In genomic region chr7:102209756-102210721, GRCm38 (mm10) we compare ENCODE assay signal across 8 mouse cellular contexts. TPM values are rescaled to one million over a fixed set of nuclear protein-coding genes. Genes with fewer than 3 reads are reported as not detected.
DNase-seq lines count a peak whose midpoint lies in the region; ATAC-seq and TF ChIP-seq lines count a peak whose summit lies in the region.

Gene Nup98, minus strand, starts transcription at chr7:102210176.
Gene Pgap2, plus strand, starts transcription at chr7:102210208.

- no peak for TF ChIP-seq CTCF in bone marrow macrophage, adult 2 months (IDR thresholded peaks at IDR 0.05; ENCODE audit: low read depth, low read length)
- TF ChIP-seq CTCF in embryonic fibroblast, embryonic 13.5 days (IDR thresholded peaks at IDR 0.05; ENCODE audit: borderline replicate concordance, insufficient read depth, low read length): no peak

- H3K27ac ChIP-seq in bone marrow macrophage, adult 2 months (ENCODE audit: insufficient read depth, low read depth, low read length): peak within 1 kb of the TSS; percentile 92
- peak within 1 kb of the TSS; percentile 79 for H3K27ac ChIP-seq in embryonic fibroblast, embryonic 13.5 days (ENCODE audit: insufficient read depth, low read length)
- H3K27ac ChIP-seq in kidney, embryonic 14.5 days (ENCODE audit: low read depth, low read length): peak within 1 kb of the TSS; percentile 85
- peak within 1 kb of the TSS; percentile 95 for H3K27ac ChIP-seq in limb, embryonic 15.5 days

- WGBS in kidney, embryonic 14.5 days: under 1% methylated on average over 80 of the region's 87 CpGs
- WGBS in limb, embryonic 15.5 days: under 1% methylated on average over 87 of the region's 87 CpGs

- no peaks in the 10 kb centered on the region; the same call in 1 of the 2 replicates for H3K36me3 ChIP-seq in kidney, embryonic 14.5 days (ENCODE audit: control insufficient read depth, insufficient read depth, low read length)
- no peaks in the 10 kb centered on the region for H3K36me3 ChIP-seq in limb, embryonic 15.5 days

- peak within 1 kb of the TSS; percentile 84 for H3K4me3 ChIP-seq in bone marrow macrophage, adult 2 months (ENCODE audit: insufficient read depth, low read length)
- H3K4me3 ChIP-seq in embryonic fibroblast, embryonic 13.5 days (ENCODE audit: insufficient read depth, low read length): peak within 1 kb of the TSS; percentile 99
- H3K4me3 ChIP-seq in kidney, embryonic 14.5 days (ENCODE audit: low read length): peak within 1 kb of the TSS; percentile 78
- H3K4me3 ChIP-seq in limb, embryonic 15.5 days: peak within 1 kb of the TSS; percentile 85

- H3K27me3 ChIP-seq in kidney, embryonic 14.5 days (ENCODE audit: control insufficient read depth, insufficient read depth, low read length): no peaks in the 10 kb centered on the region
- no peaks in the 10 kb centered on the region for H3K27me3 ChIP-seq in limb, embryonic 15.5 days

- peaks cover 13% of the 10 kb centered on the region for H3K4me1 ChIP-seq in bone marrow macrophage, adult 2 months (ENCODE audit: control insufficient read depth, insufficient read depth, low read length)
- H3K4me1 ChIP-seq in embryonic fibroblast, embryonic 13.5 days (ENCODE audit: control insufficient read depth, insufficient read depth, low read length): no peaks in the 10 kb centered on the region; the same call in none of the 2 replicates
- peaks cover 8% of the 10 kb centered on the region for H3K4me1 ChIP-seq in kidney, embryonic 14.5 days (ENCODE audit: control insufficient read depth, insufficient read depth, low read length)
- peaks cover 10% of the 10 kb centered on the region for H3K4me1 ChIP-seq in limb, embryonic 15.5 days

- TF ChIP-seq POLR2A in bone marrow macrophage, adult 2 months (IDR thresholded peaks at IDR 0.05; ENCODE audit: borderline replicate concordance, low read depth, low read length): no peak
- peak; percentile 92 for TF ChIP-seq POLR2A in embryonic fibroblast, embryonic 13.5 days (IDR thresholded peaks at IDR 0.05; ENCODE audit: low read depth, low read length)

- ATAC-seq in kidney, embryonic 14.5 days (ENCODE audit: low FRiP score, low TSS enrichment): peak; percentile 99
- ATAC-seq in limb, embryonic 15.5 days (ENCODE audit: insufficient number of reproducible peaks, low FRiP score, low TSS enrichment, low read depth): peak; percentile 99

- DNase-seq in A20 (ENCODE audit: low read depth, low spot score): peak; percentile 99
- DNase-seq in heart, adult 9 months (ENCODE audit: low spot score in 2 of 2): peak; percentile 98
- DNase-seq in monocyte, adult 2 months (ENCODE audit: low read depth in 1 of 2, low spot score in 2 of 2): peak; percentile 98
- peak; percentile 96 to 97 for DNase-seq in spleen, postnatal 36 days (ENCODE audit: low spot score in 2 of 2)

- peak within 1 kb of the TSS; percentile 90 for H3K9ac ChIP-seq in kidney, embryonic 14.5 days (ENCODE audit: low read depth, low read length)
- H3K9ac ChIP-seq in limb, embryonic 15.5 days: peak within 1 kb of the TSS; percentile 77

- no peaks in the 10 kb centered on the region for H3K9me3 ChIP-seq in kidney, embryonic 14.5 days (ENCODE audit: control insufficient read depth, low read length)
- H3K9me3 ChIP-seq in limb, embryonic 15.5 days: no peaks in the 10 kb centered on the region

- peak within 1 kb of the TSS; percentile 65 for H3K4me2 ChIP-seq in kidney, embryonic 14.5 days (replicated peaks; ENCODE audit: low read depth, low read length)
- H3K4me2 ChIP-seq in limb, embryonic 15.5 days: peak within 1 kb of the TSS; percentile 62

RNA-seq across cellular contexts. Expression of gene Nup98, which starts in this region (rescaled TPM):
- polyA plus RNA-seq in bone marrow macrophage, adult 2 months (2012; ENCODE audit: insufficient read depth, insufficient read length, missing spikeins): 33.3 and 36.9 TPM in 2 replicates
- polyA plus RNA-seq in embryonic fibroblast, embryonic 13.5 days (2011; ENCODE audit: insufficient read length, low read depth, missing spikeins): 79.6 and 80.3 TPM in 2 replicates
- polyA plus RNA-seq in kidney, embryonic 14.5 days (2014; fragmentation: Nextera tagmentation; extraction: Ambion mirVana): 37.5 and 55.4 TPM in 2 replicates
- polyA plus RNA-seq in limb, embryonic 15.5 days (2015; fragmentation: Nextera tagmentation; extraction: Ambion mirVana): 29.2 and 30.8 TPM in 2 replicates

RNA-seq across cellular contexts. Expression of gene Pgap2, which starts in this region (rescaled TPM):
- 103 and 110 TPM in 2 replicates for polyA plus RNA-seq in bone marrow macrophage, adult 2 months (2012; ENCODE audit: insufficient read depth, insufficient read length, missing spikeins)
- 50.4 and 70.0 TPM in 2 replicates for polyA plus RNA-seq in embryonic fibroblast, embryonic 13.5 days (2011; ENCODE audit: insufficient read length, low read depth, missing spikeins)
- 80.9 and 85.3 TPM in 2 replicates for polyA plus RNA-seq in kidney, embryonic 14.5 days (2014; fragmentation: Nextera tagmentation; extraction: Ambion mirVana)
- polyA plus RNA-seq in limb, embryonic 15.5 days (2015; fragmentation: Nextera tagmentation; extraction: Ambion mirVana): 92.5 and 97.2 TPM in 2 replicates

Comparison
In these comparisons a context has a peak if more than half of its experiments do, and no peak if none do; other contexts are left out.
1. Peak in every context shown above with its lines: DNase-seq, ATAC-seq, H3K4me3 ChIP-seq and H3K27ac ChIP-seq.